Mouse (Mus musculus) mammary gland, adult 2 months (tissue): ENCODE results near the gene Prkd3. TPM values are rescaled to one million over a fixed set of nuclear protein-coding genes. Genes with fewer than 3 reads are reported as not detected.

Experiments
- polyA plus RNA-seq: library from polyadenylated mRNA; depleted of rRNA; stranded (reverse); fragments of >200 nt; gene quantifications from 2 replicates; pipeline ENCODE4 v1.2.3, GENCODE M21; 2012; ENCODE audit warnings: low replicate concordance; rRNA removed

Prkd3 gene
- polyA plus RNA-seq = 7.2 and 13.5 TPM in 2 replicates

DNA sequence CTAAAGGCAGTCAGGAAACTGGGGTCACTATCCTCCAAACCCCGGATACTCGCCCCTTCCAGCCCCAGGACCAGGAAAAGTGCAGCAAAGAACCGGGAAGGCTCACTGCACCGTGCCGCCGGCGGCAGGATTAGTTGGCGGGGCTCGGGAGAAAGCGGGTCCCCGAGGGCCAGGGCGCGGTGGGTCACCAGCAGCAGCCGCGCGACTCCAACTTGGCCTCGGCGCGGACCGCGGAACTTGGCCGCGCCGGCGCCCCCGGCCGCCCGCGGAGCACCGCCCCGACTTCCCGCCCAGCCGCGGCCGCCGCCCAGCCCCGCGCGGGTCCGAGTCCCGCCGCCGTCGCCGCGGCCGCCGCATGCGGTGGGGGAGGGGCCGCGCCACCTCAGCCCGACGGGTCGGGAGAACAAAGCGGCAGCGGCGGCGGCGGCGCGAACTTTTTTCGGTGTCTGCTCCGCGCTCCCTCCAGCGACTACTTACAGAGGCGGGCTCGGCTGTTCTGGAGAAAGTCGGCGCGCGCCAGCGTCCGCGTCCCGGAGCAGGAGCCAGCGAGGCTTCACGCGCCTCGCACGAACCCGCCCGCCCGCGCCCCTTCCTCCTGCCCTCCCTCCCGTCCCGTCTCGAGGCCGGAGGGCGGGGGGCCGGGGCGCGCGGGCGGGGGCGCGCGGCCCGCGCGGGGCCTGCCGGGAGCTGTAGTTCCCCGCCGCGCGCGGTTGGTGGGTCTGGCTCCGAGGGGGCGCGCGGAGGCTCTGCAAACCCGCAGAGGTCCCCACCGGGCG, at the start of gene Prkd3:
Gene Prkd3 (minus strand): TSS at position 609 of the 776 bp plus-strand sequence.

DNA sequence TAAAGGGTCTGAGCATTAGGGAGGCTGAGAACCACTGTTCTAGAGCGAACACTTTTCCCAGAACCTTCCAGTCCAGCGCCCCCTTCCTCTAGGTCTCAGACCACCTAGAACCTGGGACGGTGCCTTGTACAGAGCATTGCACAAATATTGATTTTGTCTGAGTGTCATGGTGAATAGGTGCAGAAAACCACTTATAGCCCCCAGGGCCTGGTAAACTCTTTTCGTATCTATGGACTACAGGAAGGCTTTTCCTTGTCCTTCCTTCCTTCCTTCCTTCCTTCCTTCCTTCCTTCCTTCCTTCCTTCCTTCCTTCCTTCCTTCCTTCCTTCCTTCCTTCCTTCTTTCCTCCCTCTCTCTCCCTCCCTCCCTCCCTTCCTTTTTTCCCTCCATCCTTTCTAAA, 31.0 kb upstream of the Prkd3 start, which contains the start of gene Qpct:
Gene Qpct (plus strand): TSS at position 301 of the 400 bp plus-strand sequence.

GRCm38 (mm10) chr17:78936466-78937228, 84.0 kb downstream of the Prkd3 start, which contains the start of the genes Cebpz and Ndufaf7:
TSS of gene Cebpz (minus strand) at chr17:78937066.
TSS of gene Ndufaf7 (plus strand) at chr17:78937136.

DNA sequence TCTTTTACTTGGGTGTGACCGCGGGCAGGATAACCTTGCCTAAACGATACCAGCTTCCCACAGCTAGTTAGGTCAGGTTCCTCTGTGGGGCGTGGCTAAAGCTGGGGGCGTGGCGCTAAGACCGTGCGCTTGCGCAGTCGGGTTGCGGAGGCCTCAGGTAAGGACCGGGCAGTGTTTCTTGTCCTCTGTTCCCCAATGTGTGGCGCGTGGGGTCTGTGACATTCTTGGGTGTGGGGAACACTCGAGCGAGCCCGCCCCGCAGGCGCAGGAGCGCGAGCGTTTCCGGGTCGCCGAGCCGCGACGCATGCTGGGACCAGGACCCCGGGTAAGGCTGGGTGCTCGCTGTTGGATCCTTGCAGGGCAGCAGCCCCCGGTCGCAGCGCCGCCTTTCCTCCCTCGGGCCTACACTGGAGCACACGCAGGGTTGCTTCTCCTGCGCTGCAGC, 104.2 kb downstream of the Prkd3 start, which contains the start of gene Cebpzos:
Gene Cebpzos (plus strand): TSS at position 132 of the 445 bp plus-strand sequence.

DNA sequence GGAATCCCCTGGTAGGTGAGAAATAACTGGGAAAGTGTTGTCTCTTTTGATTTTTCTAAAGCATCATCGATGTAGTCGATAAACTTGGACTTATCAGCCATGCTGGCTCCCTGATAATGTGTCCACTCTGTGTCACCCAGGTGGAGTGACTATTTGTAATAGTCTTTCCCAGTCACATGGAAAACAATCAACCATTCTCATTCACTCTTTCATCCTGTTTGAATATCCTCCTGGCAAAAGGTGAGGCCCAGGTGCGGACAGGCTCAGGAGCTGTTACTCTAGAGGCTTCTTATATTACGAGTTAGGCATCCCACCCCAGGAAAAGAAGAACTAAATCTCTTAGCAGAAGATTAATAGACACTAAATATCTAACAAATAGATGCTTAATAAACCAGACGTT, 113.7 kb downstream of the Prkd3 start, which contains the start of gene Sult6b1:
Gene Sult6b1 (minus strand): TSS at position 101 of the 400 bp plus-strand sequence.

Other genes with a start within 250 kb of the Prkd3 start
- 17.5 and 31.2 TPM in 2 replicates for gene Heatr5b, start 185.5 kb downstream of the Prkd3 start, polyA plus RNA-seq
- 5.3 and 11.8 TPM in 2 replicates for gene Gpatch11, start 185.2 kb downstream of the Prkd3 start, polyA plus RNA-seq
- 2.8 and 4.2 TPM in 2 replicates for gene Eif2ak2, start 138.2 kb downstream of the Prkd3 start, polyA plus RNA-seq
- gene Sult6b1, start 113.8 kb downstream of the Prkd3 start, polyA plus RNA-seq = not detected in 2 replicates
- 3.8 and 8.9 TPM in 2 replicates for gene Cebpzos, start 104.3 kb downstream of the Prkd3 start, polyA plus RNA-seq
- gene Cebpz, start 83.8 kb downstream of the Prkd3 start, polyA plus RNA-seq = 2.5 and 11.0 TPM in 2 replicates
- 5.1 and 11.6 TPM in 2 replicates for gene Ndufaf7, start 83.7 kb downstream of the Prkd3 start, polyA plus RNA-seq
- 8.9 and 17.6 TPM in 2 replicates for gene Qpct, start 31.1 kb upstream of the Prkd3 start, polyA plus RNA-seq